Mouse (Mus musculus): ENCODE results near the gene Adora3.

DNA sequence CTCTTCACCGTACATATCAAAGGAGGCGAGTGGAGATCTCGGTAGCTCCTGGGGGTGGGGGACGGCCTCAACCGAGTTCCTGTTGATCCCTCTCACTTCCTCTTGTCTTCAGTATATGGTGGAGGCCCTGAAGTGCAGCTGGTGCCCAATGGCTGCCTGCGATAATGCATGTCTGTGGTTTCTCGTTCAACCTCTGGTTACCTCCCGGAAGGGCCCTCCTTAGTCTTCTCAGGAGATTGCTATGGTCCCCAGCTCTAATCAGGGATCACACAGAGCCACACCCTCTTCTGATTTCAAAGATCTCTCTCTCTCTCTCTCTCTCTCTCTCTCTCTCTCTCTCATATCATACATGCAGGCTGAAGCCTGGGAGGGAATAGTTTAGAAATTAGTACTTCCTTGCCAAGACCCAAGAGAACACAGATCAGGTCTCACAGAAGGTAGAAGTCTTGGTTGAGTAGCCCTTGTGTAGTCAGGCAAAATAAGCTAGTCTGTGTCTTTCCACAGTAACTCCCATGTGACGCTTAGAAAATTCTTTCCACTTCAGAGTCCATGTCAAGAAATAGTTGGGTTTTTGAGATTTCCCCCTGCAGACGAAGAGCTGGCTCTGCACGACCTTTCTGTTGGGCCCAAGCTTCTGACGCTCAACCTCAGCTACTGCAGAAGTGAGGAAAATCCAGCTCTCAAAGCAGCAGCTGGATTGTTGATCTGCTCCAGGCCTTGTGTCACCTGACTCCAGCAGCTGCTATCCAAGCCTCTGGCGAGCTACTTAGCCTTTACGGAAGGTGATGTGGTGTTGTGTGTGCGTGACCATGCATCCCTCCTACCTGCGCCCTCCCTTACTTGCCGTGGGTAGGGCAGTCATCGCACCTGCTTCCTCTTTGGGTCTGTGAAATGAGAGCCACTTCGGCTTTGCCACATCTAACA, 22.2 kb downstream of the Adora3 start:
- no peak for TF ChIP-seq CTCF (IDR thresholded peaks at IDR 0.05; ENCODE audit: low read depth, low read length)
- TF ChIP-seq EP300 (IDR thresholded peaks at IDR 0.05; ENCODE audit: insufficient read depth, low read depth, low read length) = no peak

Data from ES-Bruce4 (cell line).